Mouse (Mus musculus) heart, embryonic 10.5 days (tissue): ENCODE measurements around the gene Tecpr1. TPM values are rescaled to one million over a fixed set of nuclear protein-coding genes. Genes with fewer than 3 reads are reported as not detected.

ENCODE experiments used
- DNase-seq: peaks from one replicate; pipeline ENCODE4 v3.0.0-alpha.2; 2017; ENCODE audit warnings: low spot score
- H3K27ac ChIP-seq: fragments of 300-500 bp; sonication (generic); 2 replicates; pipeline ENCODE4 v1.5.1; 2016; ENCODE audit warnings: mild to moderate bottlenecking
- H3K27me3 ChIP-seq: fragments of 300-500 bp; sonication (generic); 2 replicates; pipeline ENCODE4 v1.6.1; 2016; ENCODE audit warnings: mild to moderate bottlenecking; ENCODE audit not compliant: poor library complexity, insufficient read depth, severe bottlenecking
- H3K36me3 ChIP-seq: fragments of 300-500 bp; sonication (generic); 2 replicates; pipeline ENCODE4 v1.6.1; 2016; ENCODE audit warnings: mild to moderate bottlenecking, moderate library complexity
- H3K4me1 ChIP-seq: fragments of 300-500 bp; sonication (generic); 2 replicates; pipeline ENCODE4 v1.6.1; 2016; ENCODE audit warnings: mild to moderate bottlenecking
- H3K4me3 ChIP-seq: fragments of 300-500 bp; sonication (generic); 2 replicates; pipeline ENCODE4 v1.5.1; 2016; ENCODE audit warnings: mild to moderate bottlenecking, moderate library complexity
- H3K9me3 ChIP-seq: fragments of 300-500 bp; sonication (generic); 2 replicates; pipeline ENCODE4 v1.6.1; 2016; ENCODE audit warnings: mild to moderate bottlenecking, moderate library complexity
- WGBS: fragments of 180-500 bp; shearing (Covaris S2); methylation state at CpG from one replicate; pipeline ENCODE4 v1.1.7; 2016; 5-methylcytosine and 5-hydroxymethylcytosine counted together
- polyA plus RNA-seq: library from polyadenylated mRNA; unstranded; fragments of >200 nt; fragmentation: Nextera tagmentation; extraction: Ambion mirVana; gene quantifications from 2 replicates; pipeline ENCODE4 v1.2.1, GENCODE M21; 2016

The Tecpr1 gene
- polyA plus RNA-seq, 1 experiment from 2014 or later: 15.1 TPM

DNA sequence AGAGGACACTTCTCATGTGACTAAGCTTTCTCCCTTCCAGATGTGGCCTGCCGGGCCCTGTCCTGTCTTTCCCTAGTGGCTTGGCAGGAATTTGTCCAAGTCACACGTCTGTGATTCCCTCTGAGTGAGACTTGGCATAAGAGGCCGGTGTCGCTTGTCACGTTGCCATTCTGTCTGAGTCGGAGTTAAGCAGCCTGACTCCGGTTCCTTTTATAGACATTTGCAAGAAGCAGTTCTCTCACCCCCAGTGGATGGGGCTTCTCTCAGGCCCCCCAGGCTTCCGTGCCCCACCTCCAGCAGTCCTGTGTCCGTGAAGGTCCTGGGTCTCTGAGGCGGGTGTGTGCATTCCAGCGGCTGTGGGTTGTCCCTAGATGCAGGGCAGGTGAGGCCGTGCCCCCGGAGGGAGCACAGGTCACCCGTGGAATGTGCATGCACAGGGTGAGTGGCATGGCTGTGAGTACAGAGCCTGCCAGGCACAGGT is 34.8 kb upstream of the Tecpr1 start:
- 25% methylated on average over 14 of the region's 14 CpGs for WGBS
- no peak for DNase-seq
- H3K27ac ChIP-seq: peak overlapping the region; percentile 99
- peak overlapping the region; percentile 97 for H3K4me3 ChIP-seq
- peaks cover 32% of the 10 kb centered on the region for H3K36me3 ChIP-seq
- H3K27me3 ChIP-seq: no peaks in the 10 kb centered on the region
- no peaks in the 10 kb centered on the region for H3K9me3 ChIP-seq
- peaks cover 68% of the 10 kb centered on the region for H3K4me1 ChIP-seq

GRCm38 (mm10) chr5:144257451-144258110 is 34.2 kb upstream of the Tecpr1 start:
- H3K36me3 ChIP-seq: peaks cover 28% of the 10 kb centered on the region
- no peaks in the 10 kb centered on the region for H3K9me3 ChIP-seq
- peak overlapping the region; percentile 99 for H3K27ac ChIP-seq
- no peaks in the 10 kb centered on the region for H3K27me3 ChIP-seq
- peak overlapping the region; percentile 97 for H3K4me3 ChIP-seq
- 55% methylated on average over 3 of the region's 3 CpGs for WGBS
- H3K4me1 ChIP-seq: peaks cover 64% of the 10 kb centered on the region
- no peak for DNase-seq

DNA sequence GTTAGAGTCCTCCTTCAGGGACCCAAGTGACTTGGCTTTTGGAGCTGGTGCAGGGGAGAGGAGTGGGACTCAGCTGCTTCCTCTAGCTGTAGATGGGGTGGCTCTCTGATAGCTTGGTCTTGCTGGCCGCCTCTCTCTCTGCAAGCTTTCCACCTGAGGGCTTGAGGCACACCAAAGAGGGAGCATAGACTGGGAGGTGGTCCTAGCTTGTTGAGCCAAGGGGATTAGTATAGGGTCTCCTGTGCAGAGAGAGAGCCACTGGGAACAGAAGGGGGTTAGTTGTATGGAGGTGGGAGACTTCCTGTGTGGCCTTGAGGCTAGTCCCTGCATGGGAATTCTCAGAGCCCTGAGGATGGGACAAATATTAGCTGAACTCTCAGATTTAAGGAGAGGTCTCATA is 33.5 kb upstream of the Tecpr1 start:
- Histone ChIP-seq H3K4me3 (peak overlapping the region; percentile 97), H3K36me3 (peaks cover 25% of the 10 kb centered on the region), H3K9me3 (no peaks in the 10 kb centered on the region), H3K4me1 (peaks cover 59% of the 10 kb centered on the region), H3K27ac (peak overlapping the region; percentile 99), H3K27me3 (no peaks in the 10 kb centered on the region)
- 33% methylated on average over 1 of the region's 1 CpGs for WGBS
- DNase-seq: no peak

- peaks cover 55% of the 10 kb centered on the region for H3K4me1 ChIP-seq
Measured at GRCm38 (mm10) chr5:144256541-144256870, 33.1 kb upstream of the Tecpr1 start.

DNA sequence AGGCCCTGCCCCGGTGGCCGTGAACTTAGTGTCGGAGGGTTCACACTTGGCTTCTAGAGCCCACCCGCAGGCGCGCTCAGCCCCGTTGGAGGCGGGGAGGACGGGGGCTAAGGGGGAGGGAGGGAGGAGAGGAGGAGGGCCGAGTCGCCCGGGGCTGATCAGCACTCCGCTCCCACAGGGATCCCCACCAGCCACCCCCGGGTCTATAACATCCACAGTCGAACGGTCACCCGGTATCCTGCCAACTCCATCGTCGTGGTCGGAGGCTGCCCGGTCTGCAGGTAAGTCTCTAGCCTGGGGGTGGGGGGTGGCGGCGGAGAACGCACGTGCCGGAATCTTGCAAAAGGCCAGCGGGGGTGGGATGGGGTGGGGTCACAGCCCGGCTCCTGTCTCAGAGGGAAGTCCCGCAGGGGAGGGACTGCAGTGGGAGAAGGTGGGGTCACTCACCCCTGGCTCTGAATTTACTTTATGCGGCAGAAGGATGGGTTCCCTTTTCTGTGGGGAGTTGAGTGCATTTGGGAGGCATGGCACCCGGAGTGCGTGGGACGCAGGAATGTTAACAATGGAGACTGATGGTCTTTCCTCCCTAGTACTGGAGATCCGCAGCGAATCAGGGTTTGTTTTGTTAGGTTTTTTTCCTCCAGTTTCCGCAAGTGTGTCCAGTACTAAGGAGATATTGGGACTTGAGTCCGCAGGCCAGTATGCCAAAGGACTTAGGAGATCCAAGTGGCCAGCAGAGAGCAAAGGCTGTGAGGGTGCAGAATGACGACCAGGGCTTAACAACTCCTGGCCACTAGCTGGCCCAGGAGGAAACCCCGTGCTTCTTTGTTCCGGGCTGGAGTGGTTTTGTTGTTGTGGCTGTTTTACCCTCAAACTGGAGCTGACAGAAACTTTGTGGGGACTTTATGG is 32.5 kb upstream of the Tecpr1 start:
- Histone ChIP-seq H3K9me3 (no peaks in the 10 kb centered on the region), H3K4me3 (peak overlapping the region; percentile 97), H3K27me3 (no peaks in the 10 kb centered on the region), H3K27ac (peak overlapping the region; percentile 99), H3K4me1 (peaks cover 49% of the 10 kb centered on the region), H3K36me3 (peaks cover 21% of the 10 kb centered on the region)
- WGBS: under 1% methylated on average over 39 of the region's 40 CpGs
- DNase-seq: peak; percentile 87

More at GRCm38 (mm10) chr5:144256541-144256870, 33.1 kb upstream of the Tecpr1 start:
- DNase-seq: no peak
- Histone ChIP-seq H3K27me3 (no peaks in the 10 kb centered on the region), H3K36me3 (peaks cover 22% of the 10 kb centered on the region), H3K4me3 (peak overlapping the region; percentile 97), H3K9me3 (no peaks in the 10 kb centered on the region), H3K27ac (peak overlapping the region; percentile 99)
- WGBS: 15% methylated on average over 7 of the region's 7 CpGs

DNA sequence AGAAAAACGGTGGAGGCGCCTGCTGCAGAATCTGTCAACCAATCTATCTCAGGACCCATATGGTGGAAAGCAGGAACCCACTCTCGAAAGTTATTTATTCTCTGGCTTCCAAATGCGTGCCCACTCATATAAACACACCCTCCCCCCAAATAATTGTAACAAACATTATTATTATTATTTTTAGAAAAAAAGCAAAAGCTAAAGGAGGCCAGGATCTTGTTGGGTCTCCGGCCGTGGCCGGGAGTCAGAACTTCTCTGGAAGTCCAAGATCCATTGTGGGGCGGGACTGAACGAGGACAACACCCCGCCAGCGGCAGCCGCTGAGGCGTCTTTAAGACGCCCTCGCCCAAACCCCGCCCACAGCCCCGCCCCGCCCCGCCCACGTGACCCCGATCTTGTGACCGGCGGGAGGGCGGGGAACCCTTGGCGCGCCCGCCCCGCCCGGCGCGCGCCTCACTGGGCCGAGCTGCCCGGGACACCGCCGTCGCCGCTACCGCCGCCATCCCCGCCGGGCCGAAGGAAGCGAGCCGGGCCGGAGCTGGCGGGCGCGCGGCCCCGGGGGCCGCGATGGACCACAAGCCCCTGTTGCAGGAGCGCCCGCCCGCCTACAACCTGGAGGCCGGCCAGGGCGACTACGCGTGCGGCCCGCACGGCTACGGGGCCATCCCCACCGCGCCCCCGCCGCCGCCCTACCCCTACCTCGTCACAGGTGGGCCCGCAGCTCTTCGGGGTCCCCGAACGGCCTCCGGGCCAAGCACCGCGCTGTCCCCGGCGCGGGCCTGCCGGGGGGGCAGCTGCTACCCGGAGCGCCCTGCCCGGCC is 31.6 kb upstream of the Tecpr1 start:
- Histone ChIP-seq H3K4me1 (peaks cover 40% of the 10 kb centered on the region), H3K36me3 (peaks cover 13% of the 10 kb centered on the region; the same call in 1 of the 2 replicates), H3K27ac (peak overlapping the region; percentile 99), H3K27me3 (no peaks in the 10 kb centered on the region), H3K4me3 (peak overlapping the region; percentile 97), H3K9me3 (peaks cover 2% of the 10 kb centered on the region; the same call in 1 of the 2 replicates)
- WGBS: under 1% methylated on average over 75 of the region's 84 CpGs
- DNase-seq: peak; percentile 96

- DNase-seq: peak; percentile 83
- H3K4me3 ChIP-seq: peak overlapping the region; percentile 97
- H3K27me3 ChIP-seq: no peaks in the 10 kb centered on the region
- H3K27ac ChIP-seq: peak overlapping the region; percentile 99
- H3K4me1 ChIP-seq: peaks cover 35% of the 10 kb centered on the region
- H3K9me3 ChIP-seq: peaks cover 4% of the 10 kb centered on the region; the same call in 1 of the 2 replicates
- H3K36me3 ChIP-seq: peaks cover 9% of the 10 kb centered on the region; the same call in 1 of the 2 replicates
- WGBS: 54% methylated on average over 16 of the region's 16 CpGs
Measured at GRCm38 (mm10) chr5:144254122-144254810, 30.9 kb upstream of the Tecpr1 start.

GRCm38 (mm10) chr5:144253212-144253611 is 29.8 kb upstream of the Tecpr1 start:
- Histone ChIP-seq H3K27ac (no peak overlapping the region), H3K27me3 (no peaks in the 10 kb centered on the region), H3K9me3 (peaks cover 4% of the 10 kb centered on the region; the same call in 1 of the 2 replicates), H3K36me3 (no peaks in the 10 kb centered on the region; the same call in 1 of the 2 replicates), H3K4me3 (no peak overlapping the region), H3K4me1 (peaks cover 26% of the 10 kb centered on the region)
- 67% methylated on average over 4 of the region's 4 CpGs for WGBS
- no peak for DNase-seq

DNA sequence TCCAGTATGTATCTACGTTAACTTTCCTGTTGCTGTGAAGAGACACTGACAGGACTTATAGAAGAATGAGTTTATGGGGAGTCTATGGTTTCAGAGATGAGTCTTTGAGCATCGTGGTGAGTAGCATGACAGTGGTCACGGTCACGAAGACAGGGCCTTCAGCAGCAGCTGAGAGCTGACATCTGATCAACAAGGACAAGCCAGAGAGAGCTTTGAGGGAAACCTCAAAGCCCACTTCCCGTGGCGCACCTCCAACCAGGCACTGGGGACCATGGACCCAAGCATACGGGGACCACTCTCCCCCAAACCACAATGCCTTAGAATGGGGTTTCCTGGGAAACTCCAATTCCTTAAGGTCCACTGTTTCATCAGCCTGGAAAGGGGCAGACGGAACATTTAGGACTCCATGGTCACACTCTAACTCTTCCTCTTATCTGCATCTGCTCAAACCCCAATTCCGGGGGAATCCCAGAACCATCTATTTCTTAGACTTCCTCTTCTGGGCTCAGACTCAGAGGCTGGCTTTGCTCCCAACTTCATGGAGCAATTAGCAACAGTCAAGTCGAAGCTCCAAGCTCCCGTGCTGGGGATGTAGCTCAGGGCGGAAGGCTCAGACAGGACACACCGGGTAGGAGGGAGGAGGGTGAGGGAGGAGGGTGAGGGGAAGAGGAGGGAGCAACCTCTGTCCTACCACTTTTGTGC is 28.6 kb upstream of the Tecpr1 start:
- 89% methylated on average over 13 of the region's 13 CpGs for WGBS
- Histone ChIP-seq H3K27ac (no peak overlapping the region), H3K36me3 (no peaks in the 10 kb centered on the region; the same call in 1 of the 2 replicates), H3K9me3 (peaks cover 4% of the 10 kb centered on the region; the same call in 1 of the 2 replicates), H3K27me3 (no peaks in the 10 kb centered on the region), H3K4me1 (peaks cover 19% of the 10 kb centered on the region), H3K4me3 (no peak overlapping the region)
- no peak for DNase-seq

DNA sequence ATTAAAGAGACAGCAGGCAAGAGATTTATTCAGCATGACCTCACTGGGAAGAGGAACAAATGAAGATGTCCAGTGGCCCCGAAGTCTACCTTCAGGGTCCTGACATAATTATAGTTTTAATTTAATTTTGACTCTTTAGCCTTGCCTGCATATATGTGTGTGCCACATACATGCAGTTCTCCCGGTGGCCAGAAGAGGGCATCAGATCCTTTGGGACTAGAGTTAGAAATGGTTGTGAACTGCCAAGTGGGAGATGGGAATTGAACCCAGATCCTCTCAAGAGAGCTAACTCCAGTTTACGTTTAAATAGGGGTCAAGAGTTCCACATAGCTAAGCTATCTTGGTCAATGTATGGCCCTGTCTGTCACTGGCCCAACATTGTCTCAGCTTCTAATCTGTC is 26.5 kb upstream of the Tecpr1 start:
- WGBS: 74% methylated on average over 3 of the region's 3 CpGs
- DNase-seq: no peak

DNA sequence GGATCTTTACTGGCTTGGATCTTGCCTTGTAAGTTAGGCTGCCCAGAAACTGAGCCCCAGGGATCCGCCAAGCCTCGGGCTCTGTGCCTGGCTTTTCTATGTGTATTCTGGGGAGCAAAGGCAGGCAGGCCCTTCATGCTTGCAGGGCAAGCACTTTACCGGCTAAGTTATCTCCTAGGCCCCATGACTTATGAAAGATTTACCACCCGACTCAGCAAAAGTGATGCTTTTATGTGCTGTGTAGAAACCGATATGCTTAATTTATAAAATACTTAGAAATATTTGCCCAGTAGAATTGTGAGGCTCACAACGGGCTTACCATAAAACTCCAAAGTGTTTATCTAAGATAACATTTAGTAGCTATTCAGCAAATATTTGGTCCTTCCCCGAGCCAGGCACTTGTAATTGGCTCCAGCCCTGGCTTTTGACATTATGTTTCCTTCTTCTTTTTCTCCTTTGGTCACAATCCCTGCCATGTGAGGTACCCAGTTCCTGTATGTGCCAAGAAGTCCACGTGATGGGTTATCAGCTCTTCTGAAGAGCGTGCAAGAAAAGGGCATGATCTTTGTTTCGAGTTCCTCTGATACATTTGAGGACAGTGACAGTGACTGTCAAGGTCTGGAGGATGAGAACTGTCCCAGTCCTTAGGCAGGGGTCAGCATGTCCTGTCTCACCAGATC is 24.6 kb upstream of the Tecpr1 start:
- Histone ChIP-seq H3K27me3 (no peaks in the 10 kb centered on the region), H3K4me1 (peaks cover 7% of the 10 kb centered on the region; the same call in 1 of the 2 replicates), H3K9me3 (peaks cover 4% of the 10 kb centered on the region; the same call in 1 of the 2 replicates), H3K36me3 (no peaks in the 10 kb centered on the region; the same call in 1 of the 2 replicates), H3K27ac (no peak overlapping the region), H3K4me3 (no peak overlapping the region)
- 63% methylated on average over 10 of the region's 10 CpGs for WGBS
- no peak for DNase-seq

More for the DNA sequence above, 26.5 kb upstream of the Tecpr1 start:
- peaks cover 4% of the 10 kb centered on the region; the same call in 1 of the 2 replicates for H3K9me3 ChIP-seq
- peaks cover 13% of the 10 kb centered on the region for H3K4me1 ChIP-seq
- no peak overlapping the region for H3K27ac ChIP-seq
- no peaks in the 10 kb centered on the region; the same call in 1 of the 2 replicates for H3K36me3 ChIP-seq
- H3K4me3 ChIP-seq: no peak overlapping the region
- H3K27me3 ChIP-seq: no peaks in the 10 kb centered on the region
